Mouse (Mus musculus) heart, adult 11 months (tissue): Measurements from ENCODE around the gene Rhobtb1.

Experiments
- DNase-seq: peaks from one replicate; pipeline ENCODE4 v3.0.0; 2022

Gene Rhobtb1

GRCm38 (mm10) chr10:69328029-69328655 is 176.9 kb downstream of the Rhobtb1 start:
- no peak for DNase-seq

- no peak for DNase-seq
These were observed 177.4 kb downstream of the Rhobtb1 start for GRCm38 (mm10) chr10:69328656-69329046.

GRCm38 (mm10) chr10:69331231-69331630 is 180.0 kb downstream of the Rhobtb1 start:
- no peak for DNase-seq

- no peak for DNase-seq
These were observed 182.0 kb downstream of the Rhobtb1 start for GRCm38 (mm10) chr10:69333212-69333611.

GRCm38 (mm10) chr10:69334271-69335194 is 183.3 kb downstream of the Rhobtb1 start:
- no peak for DNase-seq

GRCm38 (mm10) chr10:69335195-69335536 is 183.9 kb downstream of the Rhobtb1 start:
- no peak for DNase-seq

GRCm38 (mm10) chr10:69335611-69336010 is 184.4 kb downstream of the Rhobtb1 start:
- no peak for DNase-seq

GRCm38 (mm10) chr10:69336219-69336618 is 185.0 kb downstream of the Rhobtb1 start:
- no peak for DNase-seq

- no peak for DNase-seq
These were observed 188.8 kb downstream of the Rhobtb1 start for GRCm38 (mm10) chr10:69340001-69340400.
